Mouse (Mus musculus) cerebellum, adult 2 months (tissue): ENCODE results near the gene Myh9. TPM values are rescaled to one million over a fixed set of nuclear protein-coding genes. Genes with fewer than 3 reads are reported as not detected.
A peak's percentile ranks its signal among the peaks of the same experiment; 100 is the strongest.

Experiments used
- DNase-seq, 2 experiments: peaks; one replicate each; pipeline ENCODE4 v3.0.0; 2021
- H3K27ac ChIP-seq: fragments of 200-500 bp; 2 replicates; pipeline ENCODE4 v1.5.1; 2012; ENCODE audit warnings: low read length, control low read depth, inconsistent platforms; ENCODE audit not compliant: insufficient read depth
- H3K27me3 ChIP-seq: fragments of 200-500 bp; 2 replicates; pipeline ENCODE4 v1.6.1; 2012; ENCODE audit warnings: inconsistent platforms, mild to moderate bottlenecking, low read length, moderate library complexity; ENCODE audit not compliant: control insufficient read depth, insufficient read depth
- H3K4me1 ChIP-seq: fragments of 200-500 bp; 2 replicates; pipeline ENCODE4 v1.6.1; 2011; ENCODE audit warnings: low read length; ENCODE audit not compliant: control insufficient read depth, insufficient read depth
- H3K4me3 ChIP-seq: fragments of 200-500 bp; replicated peaks from 2 replicates; pipeline ENCODE3; 2011; ENCODE audit warnings: mild to moderate bottlenecking, low read depth, low read length, control low read depth; ENCODE audit not compliant: insufficient read depth
- CTCF ChIP-seq: fragments of 200-500 bp; IDR thresholded peaks from 2 replicates; pipeline ENCODE4 v1.5.1; 2011; ENCODE audit warnings: low read depth, mild to moderate bottlenecking, control low read depth, low read length, moderate library complexity, borderline replicate concordance; ENCODE audit not compliant: insufficient read depth
- POLR2A ChIP-seq: fragments of 200-500 bp; IDR thresholded peaks from 2 replicates; pipeline ENCODE4 v1.6.1; 2011; ENCODE audit warnings: low read length, control low read depth, borderline replicate concordance; ENCODE audit not compliant: insufficient read depth
- WGBS: fragments of 180-500 bp; shearing (Covaris S2); methylation state at CpG from one replicate; pipeline ENCODE4 v1.1.7; 2018; 5-methylcytosine and 5-hydroxymethylcytosine counted together
- polyA plus RNA-seq: library from polyadenylated mRNA; depleted of rRNA; stranded (reverse); fragments of >200 nt; gene quantifications from 2 replicates; pipeline ENCODE4 v1.2.3, GENCODE M21; 2012

Gene Myh9
- polyA plus RNA-seq, 1 experiment = 44.2 TPM

GRCm38 (mm10) chr15:77821424-77821823 lies 20.6 kb downstream of the Myh9 start:
- Histone ChIP-seq H3K4me3 (no peak overlapping the region), H3K4me1 (peaks cover 79% of the 10 kb centered on the region), H3K27me3 (no peaks in the 10 kb centered on the region), H3K27ac (peak overlapping the region; percentile 96)
- no peak for DNase-seq
- WGBS = 38% methylated on average over 7 of the region's 7 CpGs
- TF ChIP-seq CTCF (no peak), POLR2A (no peak)

- no peak for TF ChIP-seq CTCF
- no peak for TF ChIP-seq POLR2A
- WGBS = 30% methylated on average over 3 of the region's 3 CpGs
- Histone ChIP-seq H3K27ac (peak overlapping the region; percentile 96), H3K4me1 (peaks cover 85% of the 10 kb centered on the region), H3K4me3 (no peak overlapping the region), H3K27me3 (no peaks in the 10 kb centered on the region)
- DNase-seq = no peak
Observed at GRCm38 (mm10) chr15:77820480-77821163, 21.4 kb downstream of the Myh9 start.

- Histone ChIP-seq H3K4me3 (no peak overlapping the region), H3K27ac (peak overlapping the region; percentile 96), H3K4me1 (peaks cover 89% of the 10 kb centered on the region), H3K27me3 (no peaks in the 10 kb centered on the region)
- TF ChIP-seq POLR2A (peak; percentile 25; the same call in 1 of the 2 replicates), CTCF (no peak)
- 2% methylated on average over 10 of the region's 10 CpGs for WGBS
- DNase-seq = peak; percentile 97 to 99
Observed at GRCm38 (mm10) chr15:77819894-77820387, 22.0 kb downstream of the Myh9 start.

DNA sequence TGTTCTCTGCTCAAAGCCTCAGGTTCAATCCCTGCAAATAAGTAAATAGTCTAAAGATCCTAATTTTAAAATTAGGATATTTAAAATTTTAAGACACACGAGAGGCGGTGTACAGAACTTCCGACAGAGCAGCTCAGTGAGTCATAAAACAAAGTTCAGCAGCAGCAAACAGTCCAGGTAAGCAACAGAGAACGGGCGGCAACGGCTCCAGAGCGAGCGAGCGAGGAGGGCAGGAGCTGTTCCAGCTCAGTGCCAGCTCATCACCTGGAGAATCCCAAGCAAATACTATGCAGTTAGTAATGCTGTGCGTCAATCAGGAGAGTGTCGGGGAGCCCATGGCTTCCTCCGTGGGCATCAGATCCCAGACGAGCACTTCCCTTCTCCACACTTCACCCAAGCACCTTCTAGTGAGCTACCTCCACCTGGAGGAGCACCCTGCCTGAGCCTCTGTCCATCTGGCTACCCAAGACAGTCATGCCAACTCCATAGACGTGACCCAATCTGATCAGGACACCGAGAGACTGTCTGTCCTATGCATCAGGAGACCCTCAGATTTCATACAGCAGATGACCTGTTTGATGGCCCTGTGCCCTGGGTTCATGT lies 23.3 kb downstream of the Myh9 start:
- WGBS = 25% methylated on average over 15 of the region's 15 CpGs
- TF ChIP-seq CTCF (no peak), POLR2A (no peak)
- peaks cover 85% of the 10 kb centered on the region for H3K4me1 ChIP-seq
- no peaks in the 10 kb centered on the region for H3K27me3 ChIP-seq
- no peak overlapping the region for H3K4me3 ChIP-seq
- peak; percentile 59 to 66 for DNase-seq
- peak overlapping the region; percentile 96 for H3K27ac ChIP-seq

DNA sequence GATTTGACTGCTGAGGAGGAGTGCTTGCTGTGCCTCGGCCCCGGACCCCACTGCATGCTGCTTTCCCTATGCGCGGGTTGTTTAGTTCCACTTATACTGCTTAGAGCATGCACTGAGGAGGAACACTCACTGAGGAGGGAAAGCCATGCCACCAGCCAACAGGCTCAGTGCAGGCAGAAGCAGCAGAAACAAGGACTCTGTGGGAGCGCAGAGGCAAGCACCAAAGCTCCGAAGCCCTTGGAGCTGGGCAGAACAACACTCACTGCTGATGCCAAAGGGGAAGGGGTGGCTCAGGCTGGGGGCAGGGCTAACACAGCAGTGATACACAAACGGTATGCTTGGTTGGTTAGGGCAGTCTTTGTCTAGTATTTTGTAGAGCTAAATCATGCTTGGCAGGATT lies 24.6 kb downstream of the Myh9 start:
- 7% methylated on average over 7 of the region's 7 CpGs for WGBS
- peak overlapping the region; percentile 96 for H3K27ac ChIP-seq
- H3K27me3 ChIP-seq = no peaks in the 10 kb centered on the region
- peaks cover 86% of the 10 kb centered on the region for H3K4me1 ChIP-seq
- TF ChIP-seq POLR2A (no peak), CTCF (no peak)
- no peak overlapping the region for H3K4me3 ChIP-seq
- peak in 1 of 2 experiments; percentile 57 for DNase-seq

GRCm38 (mm10) chr15:77816601-77816950 lies 25.4 kb downstream of the Myh9 start:
- 52% methylated on average over 4 of the region's 4 CpGs for WGBS
- Histone ChIP-seq H3K27me3 (no peaks in the 10 kb centered on the region), H3K4me3 (no peak overlapping the region), H3K4me1 (peaks cover 82% of the 10 kb centered on the region), H3K27ac (peak overlapping the region; percentile 90)
- TF ChIP-seq POLR2A = no peak
- TF ChIP-seq CTCF = no peak
- DNase-seq = peak in 1 of 2 experiments; percentile 47

- TF ChIP-seq CTCF = no peak
- TF ChIP-seq POLR2A = no peak
- H3K27me3 ChIP-seq = no peaks in the 10 kb centered on the region
- H3K4me1 ChIP-seq = peaks cover 81% of the 10 kb centered on the region
- 7% methylated on average over 17 of the region's 17 CpGs for WGBS
- H3K4me3 ChIP-seq = no peak overlapping the region
- peak; percentile 74 to 82 for DNase-seq
- peak overlapping the region; percentile 90 for H3K27ac ChIP-seq
Observed at GRCm38 (mm10) chr15:77815867-77816600, 25.9 kb downstream of the Myh9 start.
